Mouse (Mus musculus) midbrain, embryonic 11.5 days (tissue): ENCODE measurements around the gene Dcaf8. TPM values are rescaled to one million over a fixed set of nuclear protein-coding genes. Genes with fewer than 3 reads are reported as not detected.
A peak's percentile ranks its signal among the peaks of the same experiment; 100 is the strongest.

Source experiments
- ATAC-seq: fragments of 200-750 bp; cut with Nextera tagmentation; 2 replicates; pipeline ENCODE4 v1.8.0; 2017; ENCODE audit warnings: moderate TSS enrichment, moderate library complexity; ENCODE audit not compliant: low FRiP score
- DNase-seq: peaks from one replicate; pipeline ENCODE4 v3.0.0; 2015; ENCODE audit warnings: low spot score; ENCODE audit errors: missing footprints
- H3K27ac ChIP-seq: fragments of 300-500 bp; sonication (generic); 2 replicates; pipeline ENCODE4 v1.5.1; 2014; ENCODE audit warnings: low read depth, low read length
- H3K27me3 ChIP-seq: fragments of 300-500 bp; sonication (generic); 2 replicates; pipeline ENCODE4 v1.6.1; 2014; ENCODE audit warnings: mild to moderate bottlenecking, low read length, moderate library complexity, mixed read lengths; ENCODE audit not compliant: control insufficient read depth, insufficient read depth
- H3K36me3 ChIP-seq: fragments of 300-500 bp; sonication (generic); 2 replicates; pipeline ENCODE4 v1.6.1; 2014; ENCODE audit warnings: mild to moderate bottlenecking, low read length, moderate library complexity, mixed read lengths; ENCODE audit not compliant: control insufficient read depth, insufficient read depth
- H3K4me1 ChIP-seq: fragments of 300-500 bp; sonication (generic); 2 replicates; pipeline ENCODE4 v1.6.1; 2014; ENCODE audit warnings: low read length; ENCODE audit not compliant: control insufficient read depth, insufficient read depth
- H3K4me2 ChIP-seq: fragments of 300-500 bp; sonication (generic); 2 replicates; pipeline ENCODE4 v1.6.1; 2014; ENCODE audit warnings: mild to moderate bottlenecking, moderate library complexity
- H3K4me3 ChIP-seq: fragments of 300-500 bp; sonication (generic); 2 replicates; pipeline ENCODE4 v1.5.1; 2014; ENCODE audit warnings: low read depth, low read length
- H3K9ac ChIP-seq: fragments of 300-500 bp; sonication (generic); 2 replicates; pipeline ENCODE4 v1.6.1; 2014; ENCODE audit warnings: low read length
- H3K9me3 ChIP-seq: fragments of 300-500 bp; sonication (generic); 2 replicates; pipeline ENCODE4 v1.6.1; 2016; ENCODE audit warnings: low read length; ENCODE audit not compliant: control insufficient read depth
- WGBS: fragments of 180-500 bp; shearing (Covaris S2); extraction: QIAGEN DNeasy Blood & Tissue Kit; methylation state at CpG from one replicate; pipeline ENCODE4 v1.1.7; 2014; 5-methylcytosine and 5-hydroxymethylcytosine counted together
- polyA plus RNA-seq: library from polyadenylated mRNA; unstranded; fragments of >200 nt; fragmentation: Nextera tagmentation; extraction: Ambion mirVana; gene quantifications from 2 replicates; pipeline ENCODE4 v1.2.1, GENCODE M21; 2014

Gene Dcaf8
- polyA plus RNA-seq, 1 experiment from 2014 or later, result 100.0 TPM

DNA sequence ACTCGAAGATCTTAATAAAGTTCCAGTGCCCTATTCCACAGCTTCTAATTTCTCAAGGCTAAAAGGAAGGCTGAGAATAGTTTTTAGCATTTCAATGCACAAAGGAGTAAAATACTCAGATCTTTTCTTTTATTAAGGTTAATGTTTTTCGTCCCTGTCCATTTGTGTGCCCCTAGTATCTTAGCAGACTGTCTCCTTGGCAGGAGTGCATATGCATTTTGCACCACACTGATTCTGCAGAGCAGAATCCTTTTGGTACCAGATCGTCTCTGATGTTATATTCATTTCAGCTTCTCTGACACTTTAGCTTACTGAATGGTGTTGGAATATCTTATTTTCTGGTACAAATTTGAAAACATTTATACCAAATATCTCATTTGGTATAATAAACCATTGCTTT, 33.9 kb downstream of the Dcaf8 start:
- ATAC-seq (no peak), DNase-seq (no peak)
- 86% methylated on average over 3 of the region's 3 CpGs for WGBS
- H3K27me3 ChIP-seq, result no peaks in the 10 kb centered on the region
- H3K36me3 ChIP-seq, result peaks cover 12% of the 10 kb centered on the region
- no peak overlapping the region for H3K4me3 ChIP-seq
- H3K9ac ChIP-seq, result no peak overlapping the region
- no peak overlapping the region for H3K4me2 ChIP-seq
- H3K27ac ChIP-seq, result no peak overlapping the region
- no peaks in the 10 kb centered on the region for H3K9me3 ChIP-seq
- no peaks in the 10 kb centered on the region for H3K4me1 ChIP-seq

DNA sequence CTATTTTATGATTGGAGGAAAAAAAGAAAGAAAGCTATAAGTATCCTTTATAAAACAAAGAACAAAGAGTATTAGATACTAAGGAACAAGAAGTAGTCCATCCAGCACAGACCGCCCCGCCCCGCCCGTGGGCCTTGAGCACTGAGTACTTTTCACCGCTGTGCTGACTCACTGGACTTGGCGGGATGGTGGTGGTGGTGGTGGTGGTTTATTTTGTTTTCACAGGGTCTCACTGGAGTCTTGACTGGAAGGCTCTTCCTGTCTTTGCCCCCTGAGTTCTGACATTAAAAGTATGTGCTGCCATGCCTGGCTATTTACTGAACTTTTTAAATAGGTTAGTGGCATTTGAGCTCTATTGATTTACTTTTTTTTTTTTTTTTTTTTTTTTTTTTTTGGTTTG, 35.2 kb downstream of the Dcaf8 start:
- Histone ChIP-seq H3K4me3 (no peak overlapping the region), H3K9ac (no peak overlapping the region), H3K9me3 (no peaks in the 10 kb centered on the region), H3K4me2 (no peak overlapping the region), H3K36me3 (peaks cover 19% of the 10 kb centered on the region), H3K4me1 (no peaks in the 10 kb centered on the region), H3K27ac (no peak overlapping the region), H3K27me3 (no peaks in the 10 kb centered on the region)
- DNase-seq, result no peak
- over 99% methylated on average over 6 of the region's 6 CpGs for whole genome bisulfite sequencing
- no peak for ATAC-seq

DNA sequence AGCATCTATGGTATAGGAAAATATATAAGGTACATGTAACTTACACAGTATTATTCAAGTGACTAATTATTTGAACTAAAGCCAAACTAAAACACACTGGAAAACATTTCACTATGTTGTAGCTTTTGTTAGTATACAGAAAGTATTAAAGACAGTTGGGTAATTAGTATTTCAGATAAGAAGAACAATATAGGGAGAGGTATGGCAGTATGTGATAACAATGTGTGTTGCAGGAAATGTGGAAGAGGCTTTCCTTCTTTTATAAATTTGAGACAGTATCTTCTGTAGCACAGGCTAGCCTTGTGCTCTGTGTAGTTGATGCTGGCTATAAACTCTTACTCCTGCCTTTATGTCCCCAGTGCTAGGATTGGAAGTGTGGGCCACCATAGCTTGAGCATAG, 36.0 kb downstream of the Dcaf8 start:
- ATAC-seq (no peak), DNase-seq (no peak)
- Histone ChIP-seq H3K4me1 (no peaks in the 10 kb centered on the region), H3K9me3 (no peaks in the 10 kb centered on the region), H3K36me3 (peaks cover 22% of the 10 kb centered on the region), H3K4me2 (no peak overlapping the region), H3K9ac (no peak overlapping the region), H3K27ac (no peak overlapping the region), H3K27me3 (no peaks in the 10 kb centered on the region), H3K4me3 (no peak overlapping the region)

DNA sequence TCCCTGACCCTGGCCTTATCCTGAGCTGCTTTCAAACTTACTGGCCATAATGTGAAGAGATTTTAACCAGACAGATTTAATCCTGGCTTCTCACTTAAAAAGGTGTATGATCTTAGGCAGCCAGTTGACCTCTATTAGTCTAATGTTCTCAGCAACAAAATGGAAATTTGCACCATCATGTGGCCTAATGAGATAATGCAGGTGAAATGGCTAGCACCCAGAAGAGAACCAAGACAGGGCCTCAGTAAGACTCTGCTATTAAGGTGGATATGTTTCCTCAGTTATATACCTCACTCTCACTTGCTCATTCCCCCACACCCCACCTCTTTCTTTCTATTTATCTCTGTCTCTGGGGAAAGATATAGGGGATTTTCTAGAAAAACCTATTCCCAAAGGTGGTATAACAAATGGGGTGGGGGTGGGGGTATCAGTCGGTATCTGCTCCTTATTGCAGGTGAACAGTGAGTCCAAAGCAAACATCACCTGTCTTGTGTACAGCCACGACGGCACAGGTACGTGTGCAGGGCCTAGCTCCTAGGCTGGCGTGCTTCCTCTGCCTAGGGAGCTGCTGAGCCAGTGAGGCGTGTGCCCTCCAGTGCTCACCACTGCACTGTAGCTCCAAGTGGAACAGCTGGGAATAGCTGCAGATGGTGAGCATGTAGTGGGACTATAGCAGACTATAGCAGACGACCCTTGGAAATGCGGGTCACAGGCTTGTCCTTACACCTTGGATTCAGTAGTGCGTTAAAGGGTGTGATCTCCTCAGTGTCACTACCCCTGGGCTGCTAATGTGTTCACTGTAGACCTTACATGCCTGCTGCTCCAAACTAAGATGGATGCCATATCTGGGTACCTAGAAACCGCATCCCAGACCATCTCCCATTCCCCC, 38.8 kb downstream of the Dcaf8 start:
- Histone ChIP-seq H3K27me3 (no peaks in the 10 kb centered on the region), H3K4me2 (no peak overlapping the region), H3K9ac (no peak overlapping the region), H3K4me1 (no peaks in the 10 kb centered on the region), H3K9me3 (no peaks in the 10 kb centered on the region), H3K36me3 (peaks cover 19% of the 10 kb centered on the region), H3K4me3 (no peak overlapping the region), H3K27ac (no peak overlapping the region)
- DNase-seq, result no peak
- WGBS, result 93% methylated on average over 10 of the region's 10 CpGs
- ATAC-seq, result 0 out of 2 replicates have a peak, but pooled peaks have one; percentile 27

DNA sequence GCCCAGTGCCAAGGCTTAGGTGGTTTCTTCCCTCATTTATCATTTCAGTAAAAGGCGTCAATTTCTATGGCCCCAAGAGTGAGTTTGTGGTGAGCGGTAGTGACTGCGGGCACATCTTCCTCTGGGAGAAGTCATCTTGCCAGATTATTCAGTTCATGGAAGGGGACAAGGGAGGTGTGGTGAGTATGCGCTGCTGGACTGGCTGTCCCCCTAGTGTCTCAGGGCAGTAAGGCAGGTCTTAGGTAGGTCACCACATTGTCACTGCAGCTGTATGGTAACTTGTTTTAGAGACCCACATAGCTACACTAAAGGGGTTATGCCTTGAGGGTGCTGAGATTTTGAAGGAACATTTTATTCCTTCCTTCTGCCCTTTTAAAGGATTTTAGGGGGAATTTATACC, 41.0 kb downstream of the Dcaf8 start:
- Histone ChIP-seq H3K36me3 (peaks cover 19% of the 10 kb centered on the region), H3K4me1 (no peaks in the 10 kb centered on the region)
- WGBS, result 67% methylated on average over 4 of the region's 4 CpGs

DNA sequence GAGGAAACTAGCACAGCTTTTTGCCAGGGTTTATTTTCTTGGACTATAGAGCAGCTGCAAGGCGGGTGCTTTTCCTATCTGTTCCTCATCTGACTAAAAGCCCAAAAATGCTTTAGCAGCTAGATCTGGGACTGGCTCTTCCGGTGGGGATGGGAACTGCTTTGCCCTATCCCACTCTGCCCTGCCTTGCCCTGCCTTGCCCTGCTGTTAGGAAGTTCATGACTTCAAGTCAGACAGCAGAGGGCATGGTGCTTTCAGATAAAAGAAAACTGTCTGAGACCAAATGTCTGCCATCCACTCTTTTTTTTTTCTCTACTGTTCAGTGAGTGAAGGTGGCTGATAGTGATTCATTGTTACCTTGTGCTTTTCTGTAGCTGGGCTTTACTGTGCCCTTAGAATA, 43.7 kb downstream of the Dcaf8 start:
- Histone ChIP-seq H3K36me3 (peaks cover 32% of the 10 kb centered on the region), H3K4me1 (no peaks in the 10 kb centered on the region), H3K4me2 (no peak overlapping the region), H3K9me3 (no peaks in the 10 kb centered on the region), H3K27ac (no peak overlapping the region), H3K9ac (no peak overlapping the region), H3K4me3 (no peak overlapping the region), H3K27me3 (no peaks in the 10 kb centered on the region)
- no peak for ATAC-seq
- 81% methylated on average over 2 of the region's 2 CpGs for WGBS
- no peak for DNase-seq

More for the DNA sequence above, 41.0 kb downstream of the Dcaf8 start:
- H3K4me3 ChIP-seq, result no peak overlapping the region
- no peak for DNase-seq
- peak; percentile 69 for ATAC-seq
- no peaks in the 10 kb centered on the region for H3K27me3 ChIP-seq
- H3K4me2 ChIP-seq, result no peak overlapping the region
- H3K27ac ChIP-seq, result no peak overlapping the region
- no peaks in the 10 kb centered on the region for H3K9me3 ChIP-seq
- no peak overlapping the region for H3K9ac ChIP-seq

DNA sequence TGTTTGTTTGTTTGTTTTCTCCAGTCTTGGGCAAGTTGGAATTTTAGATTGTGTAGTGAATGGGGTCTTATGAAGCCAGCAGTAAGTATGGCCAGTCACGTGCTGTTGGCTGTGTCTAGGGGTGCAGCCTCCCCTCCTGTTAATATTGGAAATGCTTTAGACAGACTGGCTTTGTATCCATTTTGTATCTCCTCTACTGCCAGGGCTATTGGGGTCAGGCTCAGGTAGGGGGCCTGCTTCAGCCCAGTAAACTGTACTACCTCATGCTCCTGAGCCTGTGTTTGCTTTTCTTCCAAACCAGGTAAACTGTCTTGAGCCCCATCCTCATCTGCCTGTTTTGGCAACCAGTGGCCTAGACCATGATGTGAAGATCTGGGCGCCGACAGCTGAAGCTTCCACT, 44.3 kb downstream of the Dcaf8 start:
- no peak overlapping the region for H3K4me3 ChIP-seq
- DNase-seq (no peak), ATAC-seq (no peak)
- no peak overlapping the region for H3K4me2 ChIP-seq
- no peak overlapping the region for H3K27ac ChIP-seq
- H3K9ac ChIP-seq, result no peak overlapping the region
- peaks cover 32% of the 10 kb centered on the region for H3K36me3 ChIP-seq
- H3K4me1 ChIP-seq, result no peaks in the 10 kb centered on the region
- H3K9me3 ChIP-seq, result no peaks in the 10 kb centered on the region
- H3K27me3 ChIP-seq, result no peaks in the 10 kb centered on the region
- 90% methylated on average over 3 of the region's 3 CpGs for WGBS

DNA sequence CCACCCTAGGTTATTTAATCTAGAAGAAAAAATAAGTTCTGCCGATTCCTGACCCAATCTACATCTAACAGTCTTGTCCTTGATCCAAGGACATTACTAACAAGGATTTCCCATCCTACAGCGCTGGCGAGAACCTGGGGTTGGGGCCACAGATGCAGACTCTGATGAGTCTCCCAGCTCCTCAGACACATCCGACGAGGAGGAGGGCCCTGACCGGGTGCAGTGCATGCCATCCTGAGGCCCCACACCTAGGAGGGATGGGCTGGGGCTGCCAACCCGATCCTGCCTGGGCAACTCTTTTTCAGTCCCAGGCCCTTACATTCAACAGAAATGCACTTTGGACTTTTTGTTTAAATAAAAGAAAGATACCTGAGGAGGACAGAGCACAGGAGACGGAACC, 46.6 kb downstream of the Dcaf8 start:
- Histone ChIP-seq H3K4me1 (peaks cover 2% of the 10 kb centered on the region; the same call in 1 of the 2 replicates), H3K4me2 (no peak overlapping the region), H3K9me3 (no peaks in the 10 kb centered on the region), H3K36me3 (peaks cover 38% of the 10 kb centered on the region), H3K27ac (no peak overlapping the region), H3K27me3 (no peaks in the 10 kb centered on the region), H3K4me3 (no peak overlapping the region), H3K9ac (no peak overlapping the region)
- ATAC-seq (no peak), DNase-seq (no peak)
- 91% methylated on average over 8 of the region's 8 CpGs for WGBS

DNA sequence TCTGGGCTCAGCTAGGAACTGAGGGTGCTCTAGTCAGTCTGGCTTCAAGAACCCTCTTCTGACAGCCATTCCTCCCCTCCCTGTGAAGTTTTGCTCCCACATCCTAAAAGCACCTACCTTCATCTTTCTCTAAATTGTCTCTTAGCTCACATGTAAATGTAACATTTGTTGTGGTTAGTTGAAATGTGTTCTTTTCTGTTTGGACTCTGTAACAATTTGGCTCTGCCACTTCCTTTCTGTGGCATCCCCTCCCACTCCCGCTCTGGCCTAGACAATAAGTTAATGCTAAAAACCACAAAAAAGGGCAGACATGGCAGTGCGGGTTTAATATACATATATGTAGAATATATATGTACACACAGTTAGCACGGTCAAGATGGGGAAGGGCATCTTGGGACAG, 49.3 kb downstream of the Dcaf8 start:
- DNase-seq, result no peak
- Histone ChIP-seq H3K36me3 (peaks cover 43% of the 10 kb centered on the region), H3K4me1 (peaks cover 23% of the 10 kb centered on the region), H3K9me3 (no peaks in the 10 kb centered on the region), H3K27ac (no peak overlapping the region), H3K4me2 (no peak overlapping the region), H3K27me3 (no peaks in the 10 kb centered on the region), H3K9ac (no peak overlapping the region), H3K4me3 (no peak overlapping the region)
- ATAC-seq, result no peak
- WGBS, result 95% methylated on average over 3 of the region's 3 CpGs
